Mouse (Mus musculus) spleen, postnatal 10 days (tissue): ENCODE measurements around the gene Fam163a.
"Not testable (repeated sequence)": the region's sequence is repeated elsewhere in the genome, so short reads cannot be mapped to it uniquely, and the experiment has no call there.

Experiments used
- DNase-seq, 2 experiments: peaks; one replicate each; pipeline ENCODE4 v3.0.0; 2021 to 2022; ENCODE audit warnings: low spot score in 2 of 2

Gene Fam163a

GRCm38 (mm10) chr1:156204656-156205131 lies at the start of gene Fam163a:
Fam163a (minus strand) TSS chr1:156205026.
- DNase-seq = no peak

GRCm38 (mm10) chr1:156251096-156251495 lies 46.3 kb upstream of the Fam163a start:
- DNase-seq = not testable (repeated sequence)

GRCm38 (mm10) chr1:156247893-156248292 lies 43.1 kb upstream of the Fam163a start:
- DNase-seq = no peak

- peak; percentile 23 to 68 for DNase-seq
Measured at GRCm38 (mm10) chr1:156241713-156242348, 37.0 kb upstream of the Fam163a start.

GRCm38 (mm10) chr1:156241035-156241434 lies 36.2 kb upstream of the Fam163a start:
- DNase-seq = peak; percentile 18 to 63

- DNase-seq = no peak
Measured at GRCm38 (mm10) chr1:156231122-156231521, 26.3 kb upstream of the Fam163a start.

- no peak for DNase-seq
Measured at GRCm38 (mm10) chr1:156230339-156231089, 25.7 kb upstream of the Fam163a start.

- peak in 1 of 2 experiments; percentile 56 for DNase-seq
Measured at GRCm38 (mm10) chr1:156229448-156229847, 24.6 kb upstream of the Fam163a start.

- no peak for DNase-seq
Measured at GRCm38 (mm10) chr1:156228728-156229127, 23.9 kb upstream of the Fam163a start.

GRCm38 (mm10) chr1:156226903-156227302 lies 22.1 kb upstream of the Fam163a start:
- no peak for DNase-seq

- peak in 1 of 2 experiments; percentile 30 for DNase-seq
Measured at GRCm38 (mm10) chr1:156222205-156223000, 17.6 kb upstream of the Fam163a start.

- no peak for DNase-seq
Measured at GRCm38 (mm10) chr1:156221327-156221726, 16.5 kb upstream of the Fam163a start.

GRCm38 (mm10) chr1:156218573-156218972 lies 13.7 kb upstream of the Fam163a start:
- DNase-seq = no peak

- DNase-seq = no peak
Measured at GRCm38 (mm10) chr1:156217941-156218340, 13.1 kb upstream of the Fam163a start.

GRCm38 (mm10) chr1:156217393-156217792 lies 12.6 kb upstream of the Fam163a start:
- peak in 1 of 2 experiments; percentile 63 for DNase-seq

GRCm38 (mm10) chr1:156216249-156216648 lies 11.4 kb upstream of the Fam163a start:
- DNase-seq = no peak

GRCm38 (mm10) chr1:156214651-156215050 lies 9.8 kb upstream of the Fam163a start:
- no peak for DNase-seq

- no peak for DNase-seq
Measured at GRCm38 (mm10) chr1:156212923-156213322, 8.1 kb upstream of the Fam163a start.

GRCm38 (mm10) chr1:156211809-156212317 lies 7.0 kb upstream of the Fam163a start:
- no peak for DNase-seq

- no peak for DNase-seq
Measured at GRCm38 (mm10) chr1:156205164-156205563, 338 bp upstream of the Fam163a start.

GRCm38 (mm10) chr1:156203961-156204655 lies 718 bp downstream of the Fam163a start:
- DNase-seq = no peak
